Mouse (Mus musculus) spleen, postnatal 36 days (tissue): ENCODE data around the gene Ypel1.

ENCODE experiments used
- DNase-seq, 2 experiments: peaks; one replicate each; pipeline ENCODE4 v3.0.0; 2022; ENCODE audit warnings: low spot score in 2 of 2, mixed read lengths in 1 of 2

Gene Ypel1

DNA sequence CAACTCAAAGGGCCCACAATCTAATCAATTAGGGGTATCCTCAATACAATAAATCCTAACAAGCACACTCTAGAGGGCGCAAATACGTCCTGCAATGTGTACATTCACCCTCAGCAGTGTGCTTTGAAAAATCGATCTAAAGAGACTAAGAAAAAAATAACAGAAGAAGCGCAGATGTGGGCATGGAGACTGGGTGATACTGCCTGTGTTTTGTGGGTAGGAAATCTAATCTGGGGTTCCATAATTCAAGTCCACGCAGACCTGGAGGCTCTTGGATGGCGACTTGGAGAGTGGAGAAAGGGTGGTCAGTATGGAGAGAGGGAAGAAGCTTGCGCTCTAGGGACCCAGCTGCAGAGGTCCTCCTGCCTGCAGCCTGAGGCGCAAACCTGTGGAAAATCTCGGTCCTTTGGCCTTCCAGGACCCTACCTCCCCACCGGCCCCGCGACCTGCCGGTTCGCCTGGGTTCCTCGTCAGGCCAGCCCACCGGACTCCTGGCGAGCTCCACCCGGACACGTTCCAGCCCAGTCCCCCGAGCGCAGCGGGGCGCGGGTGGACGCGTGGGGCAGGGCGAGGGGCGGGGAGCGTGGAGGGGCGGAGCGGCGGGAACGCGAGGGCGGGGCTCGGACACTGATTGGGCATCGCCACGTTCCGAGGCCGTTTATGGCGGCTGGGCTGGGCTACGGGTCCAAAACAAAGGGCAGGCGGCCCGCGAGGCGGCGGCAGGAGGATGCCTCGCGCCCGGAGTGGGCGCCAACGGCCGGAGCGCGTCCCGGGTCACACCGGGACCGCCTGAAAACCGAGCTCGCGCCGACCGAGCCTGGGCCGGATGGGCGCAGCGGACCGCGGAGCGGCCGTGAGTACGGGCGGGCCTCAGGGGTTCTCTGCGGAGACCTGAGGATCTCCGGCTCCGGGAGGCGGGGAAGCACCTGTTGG, at the start of gene Ypel1:
TSS of gene Ypel1 (plus strand) at position 186 of the 933 bp plus-strand sequence.
- peak; percentile 73 to 76 for DNase-seq

DNA sequence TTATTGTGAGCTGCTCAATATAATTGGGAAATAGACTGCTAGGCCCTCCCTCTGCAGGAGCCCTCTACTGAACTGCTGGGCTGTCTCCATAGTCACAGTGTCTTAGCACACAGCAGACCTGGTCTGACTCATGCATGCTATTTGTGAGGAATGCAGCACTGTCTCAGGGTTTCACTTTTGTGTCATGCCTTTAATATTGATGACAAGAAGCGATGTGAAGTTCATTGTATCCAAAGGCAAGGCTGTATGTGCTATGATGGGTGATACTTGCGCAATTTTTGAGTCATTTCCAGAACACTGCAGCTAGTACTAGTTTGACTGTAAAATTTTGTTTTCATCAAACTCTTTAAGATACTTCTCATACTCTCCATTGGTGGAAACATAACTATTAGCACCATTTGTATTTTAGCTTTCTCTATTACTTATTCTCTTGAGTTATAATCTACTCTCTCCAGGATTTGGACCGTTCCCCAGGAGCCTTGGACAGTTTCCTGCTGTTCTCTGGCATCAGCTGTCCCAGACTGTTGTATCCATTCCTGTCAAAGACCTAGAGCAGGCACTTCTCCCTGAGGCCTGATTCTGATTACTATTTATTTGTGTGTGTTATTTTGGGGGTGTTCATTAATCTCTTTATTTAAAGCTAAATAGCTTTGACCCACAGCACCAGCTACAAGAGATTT, 44.9 kb upstream of the Ypel1 start:
- no peak for DNase-seq

GRCm38 (mm10) chr16:17029971-17030695, 39.4 kb upstream of the Ypel1 start:
- DNase-seq: no peak

DNA sequence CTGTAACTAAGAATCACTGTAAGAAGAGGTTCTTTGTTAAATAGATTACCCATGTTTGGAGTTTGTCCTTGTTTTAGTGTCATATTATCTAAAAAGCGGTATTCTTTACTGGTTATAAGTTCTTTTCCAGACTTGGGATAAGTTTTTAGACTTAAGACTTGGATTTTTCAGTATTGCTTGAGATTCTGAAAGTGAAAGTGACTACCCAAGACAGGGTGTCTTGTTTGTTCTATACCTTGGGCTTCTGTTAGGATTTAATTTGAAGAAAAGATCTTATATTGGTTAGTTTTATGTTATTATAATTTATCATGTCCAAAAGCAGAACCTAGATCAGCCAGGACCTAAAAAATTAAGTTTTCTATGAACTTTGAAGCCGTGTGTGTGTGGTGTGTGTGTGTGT, 35.7 kb upstream of the Ypel1 start:
- no peak for DNase-seq

- DNase-seq: no peak
These were observed 28.8 kb upstream of the Ypel1 start for GRCm38 (mm10) chr16:17040716-17041115.

GRCm38 (mm10) chr16:17041417-17041816, 28.1 kb upstream of the Ypel1 start:
- no peak for DNase-seq

GRCm38 (mm10) chr16:17044320-17044719, 25.2 kb upstream of the Ypel1 start:
- DNase-seq: no peak

DNA sequence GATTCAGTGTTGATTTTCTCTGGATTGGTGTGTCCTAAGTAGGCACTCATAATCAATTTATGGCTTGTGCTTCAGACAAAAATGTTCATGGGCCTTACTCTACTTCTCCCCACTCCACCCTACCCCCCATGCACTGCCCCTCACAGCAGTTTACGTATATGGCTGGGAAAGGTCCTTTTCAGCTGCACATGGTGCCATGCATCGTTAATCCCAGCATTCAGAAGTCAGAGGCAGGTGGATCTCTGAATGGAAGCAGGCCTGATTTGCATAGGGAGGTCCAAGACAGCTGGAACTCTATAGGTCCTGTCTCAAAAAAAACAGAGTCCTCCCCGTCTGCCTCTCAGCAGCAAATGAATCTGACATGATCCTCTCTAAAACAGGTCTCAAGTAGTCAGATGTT, 24.2 kb upstream of the Ypel1 start:
- DNase-seq: no peak

DNA sequence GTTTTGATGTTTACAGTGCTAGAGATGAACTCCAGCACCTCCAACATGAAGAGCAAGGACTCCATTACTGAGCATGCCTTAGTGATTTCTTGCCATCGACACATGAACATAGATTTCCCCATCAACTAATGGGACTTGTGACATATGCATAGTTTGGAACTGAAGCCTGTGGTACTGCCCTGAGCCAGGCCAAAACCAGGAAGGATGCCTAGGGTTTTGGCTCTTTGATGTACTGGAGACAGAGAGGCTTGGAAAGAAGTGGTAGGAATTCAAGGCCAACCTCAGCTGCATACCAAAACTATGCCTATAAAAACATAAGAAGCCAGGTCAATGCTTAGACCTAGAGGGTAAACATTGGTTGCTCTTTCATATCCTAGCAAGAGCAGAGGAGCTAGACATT, 19.6 kb upstream of the Ypel1 start:
- DNase-seq: no peak

DNA sequence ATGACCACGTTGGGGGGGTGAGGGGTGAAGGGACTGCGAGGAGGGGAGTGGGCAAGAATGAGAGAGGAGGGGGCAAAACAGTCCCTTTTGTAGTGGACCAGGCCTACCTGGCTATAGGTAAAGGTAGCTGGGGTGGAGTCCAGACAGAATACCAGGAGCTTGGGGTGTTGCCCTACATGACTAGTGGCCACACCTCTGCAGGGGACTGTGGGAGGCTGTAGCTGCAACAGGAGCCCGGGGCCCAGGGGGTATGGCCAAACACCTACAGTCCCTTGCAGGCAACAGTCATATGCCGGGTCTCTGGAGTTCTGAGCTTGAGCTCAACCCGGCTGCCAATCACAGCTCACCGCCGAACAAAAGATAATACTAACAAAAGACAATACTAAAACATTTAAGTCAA, 17.4 kb upstream of the Ypel1 start:
- no peak for DNase-seq

GRCm38 (mm10) chr16:17053903-17054302, 15.6 kb upstream of the Ypel1 start:
- no peak for DNase-seq

- DNase-seq: no peak
These were observed 13.9 kb upstream of the Ypel1 start for GRCm38 (mm10) chr16:17055584-17055983.

DNA sequence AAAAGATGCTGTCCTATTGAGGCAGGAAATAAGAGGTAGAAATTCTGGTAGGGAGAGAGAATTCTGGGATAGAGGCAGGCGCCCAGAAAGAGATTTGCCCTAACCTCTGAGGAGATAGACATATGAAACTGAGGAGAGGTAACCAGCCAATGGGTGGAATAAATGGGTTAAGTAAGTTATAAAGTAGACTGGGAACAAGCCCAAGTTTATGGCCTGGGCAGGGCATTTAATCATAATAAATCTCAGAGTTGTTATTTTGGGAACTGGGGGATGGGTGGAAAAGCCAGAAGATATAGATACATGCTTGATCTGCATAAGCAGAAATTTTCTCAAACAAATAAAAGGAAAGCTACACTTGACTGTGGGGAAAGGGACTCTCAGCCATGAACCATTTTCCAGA, 7.2 kb upstream of the Ypel1 start:
- DNase-seq: no peak

DNA sequence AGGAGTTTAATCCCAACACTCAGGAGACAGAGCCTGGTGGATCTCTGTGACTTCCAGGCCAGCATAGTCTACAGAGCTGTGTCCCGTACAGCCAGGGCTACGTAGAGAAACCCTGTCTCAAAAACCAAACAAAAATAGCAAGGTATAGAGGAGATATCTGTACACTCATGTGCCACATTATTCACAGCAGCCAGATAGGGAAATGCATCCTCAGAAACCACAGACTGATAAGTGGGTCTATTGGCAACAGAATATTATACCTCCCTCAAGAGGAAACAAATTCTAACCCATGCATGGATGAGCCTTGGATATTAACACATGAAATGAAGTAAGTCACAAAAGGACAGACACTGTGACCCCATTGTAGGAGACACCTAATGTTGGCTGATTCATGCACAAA, 1.9 kb upstream of the Ypel1 start:
- DNase-seq: no peak

GRCm38 (mm10) chr16:17070716-17071115, 1.2 kb downstream of the Ypel1 start:
- no peak for DNase-seq

- no peak for DNase-seq
These were observed 3.5 kb downstream of the Ypel1 start for GRCm38 (mm10) chr16:17073000-17073399.

GRCm38 (mm10) chr16:17076301-17076700, 6.8 kb downstream of the Ypel1 start:
- DNase-seq: no peak

DNA sequence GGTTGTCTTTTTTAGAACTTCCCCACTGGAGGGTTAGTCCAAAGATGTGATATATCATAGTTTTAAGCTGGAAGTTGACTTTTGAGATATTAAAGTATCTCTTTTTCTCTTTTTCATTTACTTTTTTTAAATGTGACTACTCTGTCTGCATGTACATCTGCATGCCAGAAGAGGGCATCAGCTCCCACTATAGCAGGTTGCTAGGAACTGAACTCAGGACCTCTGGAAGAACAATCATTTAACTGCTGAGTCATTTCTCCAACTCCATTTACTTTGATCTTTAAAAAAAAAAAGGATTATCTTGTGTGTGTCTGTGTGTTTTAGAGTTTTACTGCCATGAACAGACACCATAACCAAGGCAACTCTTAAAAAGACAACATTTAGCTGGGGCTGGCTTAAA, 7.4 kb downstream of the Ypel1 start:
- no peak for DNase-seq

DNA sequence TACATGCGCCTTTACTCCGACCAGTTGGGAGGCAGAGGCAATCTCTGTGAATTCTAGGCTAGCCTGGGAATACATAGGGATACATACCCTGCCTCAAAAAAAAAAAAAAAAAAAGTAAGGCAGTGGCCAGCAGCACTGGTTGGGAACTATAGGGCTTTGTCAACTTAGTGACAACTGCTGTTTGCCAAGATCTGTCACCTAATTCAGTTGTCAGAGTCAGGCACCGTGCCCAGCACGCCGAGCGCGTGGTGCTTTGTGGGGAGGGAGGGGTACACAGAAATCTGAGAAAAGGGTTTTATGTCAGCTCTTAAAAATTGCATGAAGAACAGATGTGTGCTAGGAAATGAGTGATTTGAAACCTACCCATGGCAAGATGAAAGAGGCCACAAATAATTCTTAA, 8.6 kb downstream of the Ypel1 start:
- DNase-seq: no peak

DNA sequence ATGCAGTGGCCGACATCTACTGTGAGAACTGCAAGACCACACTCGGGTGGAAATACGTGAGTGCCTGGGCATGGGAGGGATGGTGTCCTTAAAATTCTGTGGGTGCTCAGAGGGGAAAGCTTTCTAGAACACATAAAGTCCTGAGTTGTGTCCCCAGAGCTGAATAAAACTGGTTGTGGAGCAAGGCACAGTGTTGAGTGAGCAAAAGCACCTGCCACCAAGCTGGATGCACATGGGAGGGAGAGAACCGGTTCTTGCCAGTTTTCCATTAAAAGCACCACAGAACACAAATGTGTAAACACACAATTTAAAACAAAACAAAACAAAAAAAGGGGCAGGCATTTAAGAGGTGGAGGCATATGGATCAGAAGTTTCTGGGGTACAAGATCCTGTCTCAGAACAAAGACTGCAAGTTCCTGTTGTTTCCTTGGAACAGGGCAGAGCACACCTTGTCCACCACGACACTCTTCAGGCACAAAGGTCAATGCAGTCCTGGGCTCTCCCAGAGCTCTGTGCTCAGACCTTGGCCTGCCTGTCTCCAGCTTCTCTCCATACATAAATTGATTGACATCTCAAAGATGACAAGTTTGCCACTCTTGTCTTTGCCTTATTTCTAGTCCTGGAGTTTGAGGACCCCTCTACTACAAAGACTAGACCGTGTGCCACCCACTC, 12.8 kb downstream of the Ypel1 start:
- no peak for DNase-seq

DNA sequence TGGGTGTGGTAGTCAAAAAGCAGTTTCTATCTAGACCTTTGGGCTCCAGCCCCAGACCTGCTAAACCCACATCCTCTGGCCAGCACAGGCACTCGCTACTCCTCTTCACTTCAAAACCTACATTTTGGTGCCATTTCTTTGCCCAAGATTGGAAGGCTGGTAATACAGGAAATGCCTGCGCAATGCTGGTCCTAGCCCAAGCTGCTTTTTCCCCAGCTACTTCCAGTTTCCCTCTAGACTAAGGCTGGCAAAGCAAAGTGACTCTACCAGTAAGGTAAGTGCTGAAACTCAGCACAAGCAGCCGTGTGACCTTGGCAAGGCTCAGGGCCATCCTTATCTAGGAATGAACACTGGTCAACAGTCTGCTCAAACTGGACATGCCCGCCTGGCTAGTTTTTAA, 16.1 kb downstream of the Ypel1 start:
- DNase-seq: peak in 1 of 2 experiments; percentile 10

GRCm38 (mm10) chr16:17086241-17086640, 16.7 kb downstream of the Ypel1 start:
- no peak for DNase-seq
